Mouse (Mus musculus) forebrain, embryonic 13.5 days (tissue): Measurements from ENCODE around the gene Lrrc47. TPM values are rescaled to one million over a fixed set of nuclear protein-coding genes. Genes with fewer than 3 reads are reported as not detected.

Experiments
- ATAC-seq: fragments of 200-750 bp; cut with Nextera tagmentation; 2 replicates; pipeline ENCODE4 v1.8.0; 2017
- H3K27ac ChIP-seq: fragments of 300-500 bp; sonication (generic); 2 replicates; pipeline ENCODE4 v1.5.1; 2015; ENCODE audit warnings: inconsistent platforms, mild to moderate bottlenecking, moderate library complexity
- H3K27me3 ChIP-seq: fragments of 300-500 bp; sonication (generic); 2 replicates; pipeline ENCODE4 v1.6.1; 2015; ENCODE audit warnings: mild to moderate bottlenecking, inconsistent platforms
- H3K36me3 ChIP-seq: fragments of 300-500 bp; sonication (generic); 2 replicates; pipeline ENCODE4 v1.6.1; 2015; ENCODE audit warnings: mild to moderate bottlenecking, inconsistent platforms; ENCODE audit not compliant: poor library complexity, severe bottlenecking
- H3K4me1 ChIP-seq: fragments of 300-500 bp; sonication (generic); 2 replicates; pipeline ENCODE4 v1.6.1; 2015; ENCODE audit warnings: inconsistent platforms
- H3K4me2 ChIP-seq: fragments of 300-500 bp; sonication (generic); 2 replicates; pipeline ENCODE4 v1.6.1; 2015; ENCODE audit warnings: inconsistent platforms, mild to moderate bottlenecking, moderate library complexity
- H3K4me3 ChIP-seq: fragments of 300-500 bp; sonication (generic); 2 replicates; pipeline ENCODE4 v1.5.1; 2015; ENCODE audit warnings: mild to moderate bottlenecking, inconsistent platforms
- H3K9ac ChIP-seq: fragments of 300-500 bp; sonication (generic); 2 replicates; pipeline ENCODE4 v1.6.1; 2015; ENCODE audit warnings: mild to moderate bottlenecking, inconsistent platforms
- H3K9me3 ChIP-seq: fragments of 300-500 bp; sonication (generic); replicated peaks from 2 replicates; pipeline ENCODE4 v1.6.1; 2016; ENCODE audit warnings: inconsistent platforms
- WGBS: fragments of 180-500 bp; shearing (Covaris S2); methylation state at CpG from one replicate; pipeline ENCODE4 v1.1.7; 2015; 5-methylcytosine and 5-hydroxymethylcytosine counted together
- polyA plus RNA-seq: library from polyadenylated mRNA; unstranded; fragments of >200 nt; fragmentation: Nextera tagmentation; extraction: Ambion mirVana; gene quantifications from 2 replicates; pipeline ENCODE4 v1.2.1, GENCODE M21; 2015

Gene Lrrc47
- polyA plus RNA-seq, 1 experiment from 2014 or later = 20.3 TPM

- Histone ChIP-seq H3K9me3 (no peaks in the 10 kb centered on the region), H3K4me2 (no peak overlapping the region), H3K36me3 (no peaks in the 10 kb centered on the region), H3K4me1 (no peaks in the 10 kb centered on the region), H3K4me3 (no peak overlapping the region), H3K9ac (no peak overlapping the region), H3K27ac (no peak overlapping the region), H3K27me3 (no peaks in the 10 kb centered on the region; the same call in 1 of the 2 replicates)
- 61% methylated on average over 2 of the region's 2 CpGs for WGBS
- ATAC-seq = no peak
Measured at GRCm38 (mm10) chr4:154056661-154057060, 45.1 kb downstream of the Lrrc47 start.

- Histone ChIP-seq H3K4me2 (no peak overlapping the region), H3K36me3 (no peaks in the 10 kb centered on the region), H3K9ac (no peak overlapping the region), H3K27ac (no peak overlapping the region), H3K27me3 (no peaks in the 10 kb centered on the region; the same call in 1 of the 2 replicates), H3K4me3 (no peak overlapping the region), H3K4me1 (no peaks in the 10 kb centered on the region), H3K9me3 (no peaks in the 10 kb centered on the region)
- no peak for ATAC-seq
- WGBS = 76% methylated on average over 4 of the region's 4 CpGs
Measured at GRCm38 (mm10) chr4:154057696-154058095, 46.2 kb downstream of the Lrrc47 start.

- ATAC-seq = peak; percentile 65
- Histone ChIP-seq H3K4me1 (no peaks in the 10 kb centered on the region), H3K4me2 (no peak overlapping the region), H3K4me3 (no peak overlapping the region), H3K27ac (no peak overlapping the region), H3K36me3 (no peaks in the 10 kb centered on the region), H3K27me3 (peaks cover 14% of the 10 kb centered on the region), H3K9me3 (no peaks in the 10 kb centered on the region), H3K9ac (no peak overlapping the region)
- 69% methylated on average over 14 of the region's 14 CpGs for WGBS
Measured at GRCm38 (mm10) chr4:154064827-154065773, 53.6 kb downstream of the Lrrc47 start.

GRCm38 (mm10) chr4:154070896-154071295 is 59.4 kb downstream of the Lrrc47 start:
- ATAC-seq = no peak

More at GRCm38 (mm10) chr4:154070896-154071295, 59.4 kb downstream of the Lrrc47 start:
- Histone ChIP-seq H3K9me3 (no peaks in the 10 kb centered on the region), H3K27ac (no peak overlapping the region), H3K36me3 (no peaks in the 10 kb centered on the region), H3K4me2 (no peak overlapping the region), H3K4me3 (no peak overlapping the region), H3K4me1 (no peaks in the 10 kb centered on the region), H3K9ac (no peak overlapping the region), H3K27me3 (peaks cover 41% of the 10 kb centered on the region)
- 0% methylated on average over 5 of the region's 5 CpGs for WGBS

Other genes starting within 250 kb of the Lrrc47 start
- 82.9 and 86.8 TPM in 2 replicates for gene A430005L14Rik, start 54.5 kb upstream of the Lrrc47 start, polyA plus RNA-seq
- gene Dffb, start 36.6 kb upstream of the Lrrc47 start, polyA plus RNA-seq = 12.4 and 12.7 TPM in 2 replicates
- gene Cep104, start 36.5 kb upstream of the Lrrc47 start, polyA plus RNA-seq = 19.9 and 20.4 TPM in 2 replicates
- gene Smim1, start 14.5 kb downstream of the Lrrc47 start, polyA plus RNA-seq = 2.2 TPM in 2 replicates
- not detected in 2 replicates for gene Ccdc27, start 30.9 kb downstream of the Lrrc47 start, polyA plus RNA-seq
- 5.2 and 5.9 TPM in 2 replicates for gene Trp73, start 128.5 kb downstream of the Lrrc47 start, polyA plus RNA-seq
- 59.2 and 61.4 TPM in 2 replicates for gene Wrap73, start 130.6 kb downstream of the Lrrc47 start, polyA plus RNA-seq
- 130 and 134 TPM in 2 replicates for gene Tprgl, start 148.9 kb downstream of the Lrrc47 start, polyA plus RNA-seq
- 5.8 and 8.1 TPM in 2 replicates for gene Megf6, start 159.0 kb downstream of the Lrrc47 start, polyA plus RNA-seq